Mouse (Mus musculus): ENCODE measurements around the gene Fam92b.

DNA sequence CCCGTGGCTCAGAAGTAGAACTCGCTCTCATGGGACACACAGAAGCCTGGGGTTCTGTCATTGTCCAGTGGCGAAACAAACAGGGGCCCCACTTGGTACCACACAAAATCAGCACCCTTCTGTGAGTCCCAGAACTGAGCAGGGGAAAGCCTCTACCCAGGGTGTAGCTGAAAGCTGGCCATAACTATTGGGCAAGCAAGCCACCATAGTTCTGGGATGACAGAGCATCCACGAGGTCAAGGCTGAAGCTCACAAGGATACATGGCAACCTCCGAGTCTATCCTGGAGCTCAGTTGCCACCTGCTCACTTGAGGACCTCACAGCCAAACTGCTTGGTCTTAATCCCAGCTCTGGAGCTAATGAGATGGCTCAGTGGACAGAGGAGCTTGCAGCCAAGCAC lies 4.0 kb upstream of the Fam92b start:
- TF ChIP-seq CTCF (IDR thresholded peaks at IDR 0.05; ENCODE audit: insufficient read depth, low read depth, low read length) (no peak), POLR2A (IDR thresholded peaks at IDR 0.05; ENCODE audit: insufficient read depth, low read depth, low read length) (no peak)
